Mouse (Mus musculus): ENCODE results near the gene Vps54. TPM values are rescaled to one million over a fixed set of nuclear protein-coding genes. Genes with fewer than 3 reads are reported as not detected.
A peak's percentile ranks its signal among the peaks of the same experiment; 100 is the strongest.
"Not testable (repeated sequence)": the region's sequence is repeated elsewhere in the genome, so short reads cannot be mapped to it uniquely, and the experiment has no call there.

The Vps54 gene
- polyA plus RNA-seq (2021), result 33.2 TPM

- CTCF ChIA-PET, result no interaction called here
- peak; percentile 71 for ATAC-seq
- POLR2A ChIA-PET, result interaction anchor here (0.6 to 1.3 kb wide), 4 partner anchors 13 to 147 kb away, joined by 3 to 5 read pairs (median 4); no protein-coding TSS in a partner anchor
- in situ Hi-C loops (cut with MboI; ENCODE audit: low pct_unique_long_range_greater_than_20kb), result no loop called here
- no peak for DNase-seq (ENCODE audit: low read depth, low spot score)
- H3K27me3 ChIP-seq, result no peaks in the 10 kb centered on the region
- no peak for TF ChIP-seq CTCF (IDR thresholded peaks at IDR 0.05)
These were observed at the start of gene Vps54 for GRCm38 (mm10) chr11:21239021-21239661. Gene Vps54, plus strand, starts transcription at chr11:21239281.

DNA sequence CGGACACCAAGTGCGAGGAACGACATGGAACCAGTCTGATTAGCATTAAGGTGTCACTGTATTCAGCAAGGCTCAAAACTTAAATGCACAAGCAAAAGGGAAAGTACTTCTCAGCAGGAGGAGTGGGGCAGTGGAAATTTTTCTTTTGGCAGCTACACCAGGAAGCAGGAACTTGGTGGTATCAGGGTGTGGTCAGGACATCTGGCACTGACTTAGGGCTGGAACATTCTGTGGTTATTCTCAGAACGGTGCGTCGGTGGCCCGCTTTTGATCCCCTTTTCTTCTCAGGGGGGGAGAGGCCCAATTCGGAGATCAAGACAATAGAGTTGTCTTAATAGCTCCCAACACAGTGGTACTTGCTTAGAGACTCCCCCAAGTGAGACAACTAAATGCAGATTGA lies 47.3 kb upstream of the Vps54 start:
- DNase-seq (ENCODE audit: low read depth, low spot score); ATAC-seq; CTCF ChIA-PET; H3K27me3 ChIP-seq; POLR2A ChIA-PET; in situ Hi-C loops (cut with MboI; ENCODE audit: low pct_unique_long_range_greater_than_20kb): not testable (repeated sequence)

- no peak for TF ChIP-seq CTCF (IDR thresholded peaks at IDR 0.05)
- ChIA-PET CTCF (no interaction called here), POLR2A (no interaction called here)
- no peaks in the 10 kb centered on the region for H3K27me3 ChIP-seq
- in situ Hi-C loops (cut with MboI; ENCODE audit: low pct_unique_long_range_greater_than_20kb), result no loop called here
- no peak for ATAC-seq
- no peak for DNase-seq (ENCODE audit: low read depth, low spot score)
These were observed 44.2 kb upstream of the Vps54 start for GRCm38 (mm10) chr11:21194851-21195250.

GRCm38 (mm10) chr11:21209046-21209445 lies 30.0 kb upstream of the Vps54 start:
- no peak for ATAC-seq
- no peaks in the 10 kb centered on the region for H3K27me3 ChIP-seq
- ChIA-PET POLR2A (no interaction called here), CTCF (no interaction called here)
- TF ChIP-seq CTCF (IDR thresholded peaks at IDR 0.05), result no peak
- DNase-seq (ENCODE audit: low read depth, low spot score), result no peak
- in situ Hi-C loops (cut with MboI; ENCODE audit: low pct_unique_long_range_greater_than_20kb), result no loop called here

- POLR2A ChIA-PET; DNase-seq (ENCODE audit: low read depth, low spot score); in situ Hi-C loops (cut with MboI; ENCODE audit: low pct_unique_long_range_greater_than_20kb); ATAC-seq; CTCF ChIA-PET; H3K27me3 ChIP-seq: not testable (repeated sequence)
These were observed 29.4 kb upstream of the Vps54 start for GRCm38 (mm10) chr11:21209701-21210100.

GRCm38 (mm10) chr11:21217419-21217818 lies 21.7 kb upstream of the Vps54 start:
- no peaks in the 10 kb centered on the region for H3K27me3 ChIP-seq
- ChIA-PET CTCF (no interaction called here), POLR2A (no interaction called here)
- TF ChIP-seq CTCF (IDR thresholded peaks at IDR 0.05), result no peak
- in situ Hi-C loops (cut with MboI; ENCODE audit: low pct_unique_long_range_greater_than_20kb), result no loop called here
- no peak for ATAC-seq
- DNase-seq (ENCODE audit: low read depth, low spot score), result no peak

GRCm38 (mm10) chr11:21219281-21219680 lies 19.8 kb upstream of the Vps54 start:
- no peak for ATAC-seq
- ChIA-PET CTCF (no interaction called here), POLR2A (no interaction called here)
- TF ChIP-seq CTCF (IDR thresholded peaks at IDR 0.05), result no peak
- no peaks in the 10 kb centered on the region for H3K27me3 ChIP-seq
- in situ Hi-C loops (cut with MboI; ENCODE audit: low pct_unique_long_range_greater_than_20kb), result no loop called here
- no peak for DNase-seq (ENCODE audit: low read depth, low spot score)

DNA sequence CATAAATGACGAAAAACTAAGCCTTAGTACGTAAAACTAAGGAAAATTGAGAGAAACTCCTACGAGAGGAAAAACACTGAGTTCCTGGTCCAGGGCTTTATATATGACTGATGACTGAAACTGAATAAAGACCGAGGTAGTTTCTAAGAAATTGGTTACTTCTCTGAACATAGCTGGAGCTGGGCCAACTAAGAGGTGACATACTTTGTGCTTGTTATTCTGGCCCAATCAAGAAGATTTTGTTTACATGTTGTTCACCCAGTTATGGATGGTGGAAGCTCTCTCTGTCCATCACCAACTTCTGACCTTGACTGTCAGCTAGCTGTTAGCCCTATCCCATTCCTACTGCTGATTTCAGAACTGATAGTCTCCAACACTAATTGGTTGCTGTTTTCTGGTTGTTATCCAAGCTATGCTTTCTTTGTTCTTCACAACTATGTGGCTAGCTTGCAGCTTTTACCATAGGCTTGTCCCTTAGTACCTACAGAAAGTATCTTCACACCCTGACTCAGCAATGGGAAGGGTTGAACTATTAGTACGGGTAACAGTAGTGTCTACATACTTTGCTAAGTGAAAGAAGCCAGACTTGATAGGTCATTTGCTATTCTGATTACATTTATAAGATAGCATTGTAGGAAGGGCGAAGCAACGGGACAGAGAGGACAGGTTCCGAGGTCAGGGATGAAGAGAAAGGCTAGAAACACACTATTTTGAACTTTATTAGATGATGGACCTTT lies 19.1 kb upstream of the Vps54 start:
- ATAC-seq (no peak), DNase-seq (ENCODE audit: low read depth, low spot score) (no peak)
- ChIA-PET POLR2A (no interaction called here), CTCF (no interaction called here)
- H3K27me3 ChIP-seq, result no peaks in the 10 kb centered on the region
- in situ Hi-C loops (cut with MboI; ENCODE audit: low pct_unique_long_range_greater_than_20kb), result no loop called here
- TF ChIP-seq CTCF (IDR thresholded peaks at IDR 0.05), result no peak

DNA sequence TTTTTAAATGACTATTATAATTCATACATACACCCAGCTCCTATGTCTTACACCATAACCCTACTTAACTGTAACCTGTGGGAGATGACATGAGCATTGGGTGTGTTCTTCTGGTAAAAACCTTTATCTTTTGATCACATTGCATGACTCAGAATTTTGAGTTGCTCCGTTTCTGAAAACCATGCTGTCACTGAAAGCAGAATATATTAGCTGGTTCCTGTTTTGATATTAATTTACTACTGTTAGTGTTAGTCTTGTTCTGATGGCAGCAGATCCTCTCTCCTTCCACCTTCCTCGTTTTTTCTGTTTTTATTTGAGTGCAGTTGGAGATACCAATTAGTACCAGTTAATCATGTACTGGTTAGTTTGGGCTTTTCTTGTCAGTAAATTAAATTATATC lies 18.3 kb upstream of the Vps54 start:
- in situ Hi-C loops (cut with MboI; ENCODE audit: low pct_unique_long_range_greater_than_20kb), result no loop called here
- TF ChIP-seq CTCF (IDR thresholded peaks at IDR 0.05), result no peak
- no peak for ATAC-seq

DNA sequence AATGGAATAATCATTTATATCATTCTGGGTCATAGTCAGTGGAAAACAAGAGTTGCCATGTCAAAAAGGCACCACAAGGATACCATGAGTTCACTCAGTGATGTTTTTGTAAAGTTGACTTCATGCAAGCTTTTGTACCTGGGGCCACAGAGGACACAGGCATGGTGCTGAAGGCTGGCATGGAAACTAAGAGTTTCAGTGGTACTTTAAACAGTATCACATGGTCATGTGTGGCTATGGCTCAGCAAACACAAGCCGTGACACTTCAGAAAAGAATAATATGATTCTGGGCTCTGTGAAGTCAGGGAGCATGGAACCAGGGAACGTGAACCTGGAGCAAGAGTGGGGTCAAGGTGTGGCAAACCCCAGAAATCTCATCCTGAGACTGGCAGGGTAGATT lies 17.7 kb upstream of the Vps54 start:
- no peak for TF ChIP-seq CTCF (IDR thresholded peaks at IDR 0.05)
- in situ Hi-C loops (cut with MboI; ENCODE audit: low pct_unique_long_range_greater_than_20kb), result no loop called here
- ATAC-seq (no peak), DNase-seq (ENCODE audit: low read depth, low spot score) (no peak)
- no peaks in the 10 kb centered on the region for H3K27me3 ChIP-seq
- ChIA-PET CTCF (no interaction called here), POLR2A (no interaction called here)

More for the DNA sequence above, 18.3 kb upstream of the Vps54 start:
- CTCF ChIA-PET, result no interaction called here
- no peak for DNase-seq (ENCODE audit: low read depth, low spot score)
- POLR2A ChIA-PET, result no interaction called here
- H3K27me3 ChIP-seq, result no peaks in the 10 kb centered on the region

DNA sequence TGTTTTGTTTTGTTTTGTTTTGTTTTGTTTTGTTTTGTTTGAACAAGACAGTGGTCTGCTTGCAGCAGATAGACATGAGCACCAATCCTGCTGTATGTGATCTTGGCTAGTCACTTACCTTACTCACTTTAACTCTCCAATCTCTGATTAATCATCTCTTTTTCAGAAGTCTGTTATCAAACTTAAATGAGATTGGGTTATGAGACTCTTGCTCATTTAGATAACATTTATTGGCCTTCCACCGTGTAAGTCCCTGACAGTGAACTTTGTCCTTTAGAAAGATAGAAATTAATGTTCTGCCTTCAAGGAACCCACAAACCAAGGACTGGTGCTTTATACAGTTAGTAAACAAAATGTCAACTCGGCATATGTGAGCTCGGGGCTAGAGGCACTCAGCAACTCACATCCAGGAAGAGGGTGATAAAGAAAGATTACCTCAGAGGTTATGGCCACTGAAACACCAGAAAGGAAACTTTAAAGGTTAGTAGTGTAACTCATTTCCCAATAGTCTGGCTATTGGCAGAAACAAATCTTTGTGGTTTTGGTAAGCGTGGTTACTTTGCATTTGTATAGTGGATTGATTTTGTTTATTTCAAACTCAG lies 16.4 kb upstream of the Vps54 start:
- ATAC-seq (no peak), DNase-seq (ENCODE audit: low read depth, low spot score) (no peak)
- ChIA-PET POLR2A (no interaction called here), CTCF (no interaction called here)
- no peaks in the 10 kb centered on the region for H3K27me3 ChIP-seq
- TF ChIP-seq CTCF (IDR thresholded peaks at IDR 0.05), result no peak
- in situ Hi-C loops (cut with MboI; ENCODE audit: low pct_unique_long_range_greater_than_20kb), result no loop called here

Data from Patski (cell line).